Mouse (Mus musculus) testis, adult 2 months (tissue): Measurements from ENCODE around the gene Diras1. TPM values are rescaled to one million over a fixed set of nuclear protein-coding genes. Genes with fewer than 3 reads are reported as not detected.
A peak's percentile ranks its signal among the peaks of the same experiment; 100 is the strongest.

ENCODE experiments used
- H3K27ac ChIP-seq: fragments of 200-500 bp; 2 replicates; pipeline ENCODE4 v1.5.1; 2012; ENCODE audit warnings: low read depth, low read length; ENCODE audit not compliant: control insufficient read depth, insufficient read depth
- H3K27me3 ChIP-seq: fragments of 200-500 bp; 2 replicates; pipeline ENCODE4 v1.6.1; 2012; ENCODE audit warnings: mild to moderate bottlenecking, low read length, moderate library complexity; ENCODE audit not compliant: control insufficient read depth, insufficient read depth
- H3K36me3 ChIP-seq: fragments of 200-500 bp; 2 replicates; pipeline ENCODE4 v1.6.1; 2012; ENCODE audit warnings: mild to moderate bottlenecking, low read length; ENCODE audit not compliant: control insufficient read depth, insufficient read depth
- H3K4me1 ChIP-seq: fragments of 200-500 bp; 2 replicates; pipeline ENCODE4 v1.6.1; 2012; ENCODE audit warnings: low read length; ENCODE audit not compliant: control insufficient read depth, insufficient read depth
- H3K4me3 ChIP-seq: fragments of 200-500 bp; 2 replicates; pipeline ENCODE4 v1.5.1; 2012; ENCODE audit warnings: low read depth, mild to moderate bottlenecking, low read length, moderate library complexity, mixed read lengths; ENCODE audit not compliant: control insufficient read depth
- CTCF ChIP-seq: fragments of 200-500 bp; IDR thresholded peaks from 2 replicates; pipeline ENCODE4 v1.5.1; 2012; ENCODE audit warnings: low read depth, mild to moderate bottlenecking, inconsistent platforms, low read length, moderate library complexity; ENCODE audit not compliant: control insufficient read depth, insufficient read depth, insufficient replicate concordance
- POLR2A ChIP-seq: fragments of 200-500 bp; IDR thresholded peaks from 2 replicates; pipeline ENCODE4 v1.6.1; 2012; ENCODE audit warnings: low read depth, mild to moderate bottlenecking, inconsistent platforms, low read length, moderate library complexity; ENCODE audit not compliant: control insufficient read depth
- polyA plus RNA-seq: library from polyadenylated mRNA; depleted of rRNA; stranded (reverse); fragments of >200 nt; gene quantifications from 2 replicates; pipeline ENCODE4 v1.2.3, GENCODE M21; 2012

The Diras1 gene
- polyA plus RNA-seq, 1 experiment, result 1.4 TPM

DNA sequence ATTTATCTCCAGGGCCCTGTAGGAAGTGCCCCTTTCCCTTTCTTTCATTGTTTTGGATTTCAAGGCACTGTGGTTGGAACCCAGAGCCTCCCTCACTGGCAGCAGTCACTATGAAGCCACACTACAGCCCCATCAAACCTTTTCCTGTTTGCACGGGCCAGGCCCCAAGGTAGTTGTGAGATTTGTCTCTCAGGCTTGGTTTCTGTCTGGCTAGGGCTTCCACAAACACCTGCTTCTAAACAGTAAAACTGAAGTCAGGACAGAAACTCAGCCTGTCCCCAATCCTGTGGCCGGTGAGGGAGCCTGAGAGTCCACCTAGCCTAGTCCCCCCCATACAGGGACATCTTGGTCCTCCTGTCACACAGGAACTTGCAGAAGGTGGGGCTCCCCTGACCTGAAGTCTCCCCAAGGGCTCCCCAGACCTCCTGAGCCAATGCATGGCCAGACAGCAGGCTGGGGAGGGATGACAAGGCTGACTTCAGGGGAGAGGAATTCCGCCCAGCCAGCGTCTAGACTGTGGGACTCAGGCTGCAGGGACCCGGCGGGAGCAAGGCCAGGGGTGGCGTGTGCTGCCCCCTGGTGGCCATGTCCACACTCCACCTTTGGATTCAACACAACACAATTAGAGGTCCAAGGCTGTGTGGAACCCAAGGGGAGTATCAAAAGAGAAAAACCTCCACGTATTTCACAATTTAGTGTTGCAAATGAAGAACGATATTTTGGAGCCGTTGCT is 37.6 kb downstream of the Diras1 start:
- no peak overlapping the region for H3K27ac ChIP-seq
- H3K4me3 ChIP-seq, result no peak overlapping the region
- H3K4me1 ChIP-seq, result peaks cover 8% of the 10 kb centered on the region
- TF ChIP-seq POLR2A (no peak), CTCF (peak; percentile 92)
- H3K36me3 ChIP-seq, result no peaks in the 10 kb centered on the region
- H3K27me3 ChIP-seq, result no peaks in the 10 kb centered on the region

- Histone ChIP-seq H3K27ac (no peak overlapping the region), H3K27me3 (no peaks in the 10 kb centered on the region), H3K36me3 (no peaks in the 10 kb centered on the region), H3K4me1 (peaks cover 8% of the 10 kb centered on the region), H3K4me3 (no peak overlapping the region)
- TF ChIP-seq POLR2A (no peak), CTCF (no peak)
These were observed 38.7 kb downstream of the Diras1 start for GRCm38 (mm10) chr10:80986754-80987153.

- Histone ChIP-seq H3K4me3 (peak overlapping the region; percentile 15; the same call in 1 of the 2 replicates), H3K27me3 (no peaks in the 10 kb centered on the region), H3K36me3 (no peaks in the 10 kb centered on the region), H3K27ac (no peak overlapping the region), H3K4me1 (peaks cover 8% of the 10 kb centered on the region)
- TF ChIP-seq POLR2A (no peak), CTCF (no peak)
These were observed 39.3 kb downstream of the Diras1 start for GRCm38 (mm10) chr10:80985970-80986701.

DNA sequence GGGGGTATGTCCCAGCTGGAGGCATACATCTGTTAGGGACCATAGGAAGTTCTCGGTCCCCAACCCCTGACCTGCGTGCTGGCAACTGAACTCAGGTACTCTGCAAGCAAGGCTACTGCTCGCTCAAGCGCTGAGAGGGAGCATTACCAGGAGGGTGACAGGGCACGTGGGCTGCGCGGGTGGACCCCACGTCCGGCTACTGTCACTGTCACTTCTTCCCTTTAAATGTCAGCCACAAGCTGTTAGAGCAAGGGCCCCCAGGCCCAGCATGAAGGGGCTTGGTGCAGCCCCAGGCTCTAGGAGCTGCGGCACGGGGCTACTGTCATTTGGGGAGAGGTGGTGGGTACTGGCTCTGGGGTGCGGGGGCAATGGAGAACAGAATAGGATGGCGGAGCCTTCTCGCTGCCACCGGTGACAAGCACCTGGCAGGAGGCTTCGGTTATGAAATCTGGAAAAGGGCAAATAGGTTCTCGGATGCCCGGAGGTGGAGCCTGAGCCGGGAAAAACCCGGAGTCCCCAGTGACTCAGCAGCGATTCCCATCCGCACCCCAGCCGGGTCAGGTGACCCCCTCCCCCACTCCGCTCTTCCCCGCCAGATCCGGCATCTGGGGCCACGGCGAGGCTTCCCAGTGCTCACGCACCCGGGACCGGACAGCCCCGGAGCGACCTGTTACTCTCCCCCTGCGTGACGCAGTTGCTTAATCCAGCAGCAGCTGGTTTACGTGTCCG is 40.1 kb downstream of the Diras1 start:
- TF ChIP-seq POLR2A (no peak), CTCF (no peak)
- H3K4me3 ChIP-seq, result peak overlapping the region; percentile 15; the same call in 1 of the 2 replicates
- no peak overlapping the region for H3K27ac ChIP-seq
- peaks cover 8% of the 10 kb centered on the region for H3K4me1 ChIP-seq
- H3K27me3 ChIP-seq, result no peaks in the 10 kb centered on the region
- no peaks in the 10 kb centered on the region for H3K36me3 ChIP-seq

GRCm38 (mm10) chr10:80984223-80984622 is 41.2 kb downstream of the Diras1 start:
- Histone ChIP-seq H3K4me1 (peaks cover 8% of the 10 kb centered on the region), H3K36me3 (no peaks in the 10 kb centered on the region), H3K27ac (no peak overlapping the region), H3K4me3 (no peak overlapping the region), H3K27me3 (no peaks in the 10 kb centered on the region)
- no peak for TF ChIP-seq CTCF
- TF ChIP-seq POLR2A, result no peak

DNA sequence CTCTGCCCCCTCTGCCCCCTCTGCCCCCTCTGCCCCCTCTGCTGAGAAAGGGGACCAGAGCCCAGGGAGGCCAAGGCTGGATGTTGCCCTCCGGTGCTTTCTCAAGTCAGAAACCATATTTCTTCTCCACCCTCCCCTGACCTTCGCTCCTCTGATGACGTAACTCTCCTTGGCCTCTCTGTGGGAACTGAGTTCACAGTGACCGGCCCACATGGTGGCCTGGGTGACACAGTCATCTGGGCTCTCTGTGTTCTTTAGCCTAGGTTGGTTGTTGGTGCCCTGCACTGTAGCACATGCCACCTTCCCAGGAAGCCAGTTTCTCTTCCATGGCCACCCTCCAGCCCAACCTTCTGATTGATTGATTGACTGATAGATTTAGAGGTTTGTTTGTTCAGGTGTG is 43.1 kb downstream of the Diras1 start:
- no peaks in the 10 kb centered on the region for H3K27me3 ChIP-seq
- H3K27ac ChIP-seq, result no peak overlapping the region
- no peak overlapping the region for H3K4me3 ChIP-seq
- no peak for TF ChIP-seq CTCF
- TF ChIP-seq POLR2A, result no peak
- H3K36me3 ChIP-seq, result no peaks in the 10 kb centered on the region
- H3K4me1 ChIP-seq, result peaks cover 8% of the 10 kb centered on the region

DNA sequence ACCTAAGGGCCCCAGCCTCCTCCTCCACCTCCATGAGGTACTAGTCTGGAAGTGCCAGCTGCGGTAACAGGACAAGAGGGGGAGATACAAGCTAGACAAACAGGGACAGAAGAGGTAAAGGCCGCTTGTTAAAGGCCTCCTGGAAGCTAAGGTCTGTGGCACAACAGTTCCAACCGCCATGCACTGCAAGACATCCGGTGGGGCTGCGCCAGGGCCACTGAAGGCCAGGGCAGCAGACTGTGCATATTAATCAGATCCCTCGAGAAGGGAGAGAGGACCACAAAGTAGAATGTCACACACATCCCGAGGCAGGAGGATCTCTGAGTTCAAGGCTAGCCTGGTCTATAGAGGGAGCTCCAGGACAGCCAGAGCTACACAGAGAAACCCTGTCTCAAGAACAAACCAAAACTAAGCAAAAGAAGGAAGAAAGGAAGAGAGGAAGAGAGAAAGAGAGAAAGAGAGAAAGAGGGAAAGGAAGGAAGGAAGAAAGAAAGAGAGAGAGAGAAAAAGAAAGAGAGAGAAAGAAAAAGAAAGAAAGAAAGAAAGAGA is 43.8 kb downstream of the Diras1 start:
- Histone ChIP-seq H3K27ac (no peak overlapping the region), H3K27me3 (no peaks in the 10 kb centered on the region), H3K36me3 (no peaks in the 10 kb centered on the region), H3K4me1 (peaks cover 8% of the 10 kb centered on the region), H3K4me3 (no peak overlapping the region)
- no peak for TF ChIP-seq CTCF
- no peak for TF ChIP-seq POLR2A
